Comparison of ENCODE assay signal across 8 mouse cellular contexts in genomic region chr6:8275098-8275497, GRCm38 (mm10). TPM values are rescaled to one million over a fixed set of nuclear protein-coding genes. Genes with fewer than 3 reads are reported as not detected.
DNase-seq lines count a peak whose midpoint lies in the region; ATAC-seq lines count a peak whose summit lies in the region.

No protein-coding gene starts in this region.

- H3K27ac ChIP-seq in forebrain, embryonic 11.5 days (ENCODE audit: low read depth, low read length), result no peak overlapping the region
- H3K27ac ChIP-seq in forebrain, embryonic 10.5 days, result no peak overlapping the region

- H3K36me3 ChIP-seq in forebrain, embryonic 11.5 days (ENCODE audit: control insufficient read depth, insufficient read depth, low read length), result no peaks in the 10 kb centered on the region
- peaks cover 14% of the 10 kb centered on the region; the same call in 1 of the 2 replicates for H3K36me3 ChIP-seq in forebrain, embryonic 10.5 days (replicated peaks)

- H3K9ac ChIP-seq in forebrain, embryonic 11.5 days (ENCODE audit: low read length), result no peak overlapping the region

- H3K4me2 ChIP-seq in forebrain, embryonic 11.5 days (ENCODE audit: low read depth, low read length, severe bottlenecking), result no peak overlapping the region

- no peak overlapping the region for H3K4me3 ChIP-seq in forebrain, embryonic 11.5 days (ENCODE audit: low read depth, low read length)
- H3K4me3 ChIP-seq in forebrain, embryonic 10.5 days, result no peak overlapping the region

- ATAC-seq in forebrain, embryonic 11.5 days (replicated peaks; ENCODE audit: low FRiP score), result peak; percentile 61

- no peaks in the 10 kb centered on the region for H3K27me3 ChIP-seq in forebrain, embryonic 11.5 days (ENCODE audit: control insufficient read depth, insufficient read depth, low read length)
- H3K27me3 ChIP-seq in forebrain, embryonic 10.5 days (ENCODE audit: poor library complexity, severe bottlenecking), result no peaks in the 10 kb centered on the region

- DNase-seq in forebrain, embryonic 11.5 days (ENCODE audit: low spot score), result no peak
- no peak for DNase-seq in forebrain, embryonic 10.5 days (ENCODE audit: extremely low spot score, low spot score)
- DNase-seq in MEL-GATA-1-ER (ENCODE audit: extremely low read depth, low read depth), result peak; percentile 35
- DNase-seq in cerebellum, postnatal 10 days, result peak; percentile 82 to 84
- DNase-seq in gastrocnemius, adult 8-10 months (ENCODE audit: low spot score in 2 of 2), result peak; percentile 38 to 41
- peak; percentile 50 to 91 for DNase-seq in layer of hippocampus, adult 18-20 months (ENCODE audit: low spot score in 2 of 2)
- DNase-seq in lung, postnatal 25 days (ENCODE audit: low spot score), result peak; percentile 83
- DNase-seq in right cerebral cortex, postnatal 4 days, result peak; percentile 60

- H3K4me1 ChIP-seq in forebrain, embryonic 11.5 days (replicated peaks; ENCODE audit: control insufficient read depth, insufficient read depth, low read length), result 0 out of 2 replicates have a peak, but pooled peaks cover 2% of the 10 kb centered on the region
- no peaks in the 10 kb centered on the region for H3K4me1 ChIP-seq in forebrain, embryonic 10.5 days

- H3K9me3 ChIP-seq in forebrain, embryonic 11.5 days (ENCODE audit: control insufficient read depth, low read length), result no peaks in the 10 kb centered on the region
- H3K9me3 ChIP-seq in forebrain, embryonic 10.5 days, result no peaks in the 10 kb centered on the region

- WGBS in forebrain, embryonic 11.5 days, result 10% methylated on average over 1 of the region's 1 CpGs
- WGBS in forebrain, embryonic 10.5 days, result 10% methylated on average over 1 of the region's 1 CpGs

RNA-seq across cellular contexts. Expression of gene Gm45062, which starts 15.8 kb away (rescaled TPM):
- 13.6 and 19.1 TPM in 2 replicates for polyA plus RNA-seq in forebrain, embryonic 11.5 days (2014; fragmentation: Nextera tagmentation; extraction: Ambion mirVana)
- polyA plus RNA-seq in forebrain, embryonic 10.5 days (2016; fragmentation: Nextera tagmentation; extraction: Ambion mirVana), result 9.2 and 11.1 TPM in 2 replicates
- under 1 TPM in 2 of 4 experiments, not detected in 2; 0.44 to 0.61 TPM for total RNA-seq in gastrocnemius, adult 8-10 months (2022)
- 1 to 10 TPM; 3.4 to 5.7 TPM for total RNA-seq in layer of hippocampus, adult 18-20 months (2021)

RNA-seq across cellular contexts. Expression of gene Umad1, which starts 16.0 kb away (rescaled TPM):
- 16.9 and 18.9 TPM in 2 replicates for polyA plus RNA-seq in forebrain, embryonic 11.5 days (2014; fragmentation: Nextera tagmentation; extraction: Ambion mirVana)
- 15.6 and 15.7 TPM in 2 replicates for polyA plus RNA-seq in forebrain, embryonic 10.5 days (2016; fragmentation: Nextera tagmentation; extraction: Ambion mirVana)
- total RNA-seq in gastrocnemius, adult 8-10 months (2022), result 10 to 100 TPM; 11.0 to 19.0 (median 14.3) TPM
- 10 to 100 TPM; 32.3 to 34.7 TPM for total RNA-seq in layer of hippocampus, adult 18-20 months (2021)

RNA-seq across cellular contexts. Expression of gene Rpa3, which starts 16.1 kb away (rescaled TPM):
- polyA plus RNA-seq in forebrain, embryonic 11.5 days (2014; fragmentation: Nextera tagmentation; extraction: Ambion mirVana), result 174 and 194 TPM in 2 replicates
- polyA plus RNA-seq in forebrain, embryonic 10.5 days (2016; fragmentation: Nextera tagmentation; extraction: Ambion mirVana), result 193 and 207 TPM in 2 replicates
- total RNA-seq in gastrocnemius, adult 8-10 months (2022), result 10 to 100 TPM in 3 of 4 experiments, 1 to 10 TPM in 1; 8.7 to 12.4 (median 10.6) TPM
- total RNA-seq in layer of hippocampus, adult 18-20 months (2021), result 10 to 100 TPM; 13.1 to 14.3 TPM

Comparison
In these comparisons a context has a peak if more than half of its experiments do, and no peak if none do; other contexts are left out.
1. DNase-seq: peak in MEL-GATA-1-ER (single experiment), cerebellum, postnatal 10 days (2 of 2), gastrocnemius, adult 8-10 months (2 of 2), layer of hippocampus, adult 18-20 months (2 of 2), lung, postnatal 25 days (single experiment) and right cerebral cortex, postnatal 4 days (single experiment); none in forebrain, embryonic 11.5 days (single experiment) and forebrain, embryonic 10.5 days (single experiment).